Mouse (Mus musculus) lung, embryonic 15.5 days (tissue): Measurements from ENCODE around the gene Abraxas2. TPM values are rescaled to one million over a fixed set of nuclear protein-coding genes. Genes with fewer than 3 reads are reported as not detected.
A peak's percentile ranks its signal among the peaks of the same experiment; 100 is the strongest.

Experiments
- ATAC-seq: fragments of 200-750 bp; cut with Nextera tagmentation; 2 replicates; pipeline ENCODE4 v1.8.0; 2017; ENCODE audit warnings: moderate number of reproducible peaks, borderline replicate concordance; ENCODE audit not compliant: low FRiP score, low TSS enrichment; ENCODE audit errors: extremely low read depth
- H3K27ac ChIP-seq: fragments of 300-500 bp; sonication (generic); 2 replicates; pipeline ENCODE4 v1.5.1; 2015; ENCODE audit warnings: moderate library complexity, mild to moderate bottlenecking, inconsistent platforms
- H3K27me3 ChIP-seq: fragments of 300-500 bp; sonication (generic); 2 replicates; pipeline ENCODE4 v1.6.1; 2015; ENCODE audit warnings: inconsistent platforms
- H3K36me3 ChIP-seq: fragments of 300-500 bp; sonication (generic); 2 replicates; pipeline ENCODE4 v1.6.1; 2015; ENCODE audit warnings: inconsistent platforms
- H3K4me1 ChIP-seq: fragments of 300-500 bp; sonication (generic); 2 replicates; pipeline ENCODE4 v1.6.1; 2015; ENCODE audit warnings: inconsistent platforms
- H3K4me2 ChIP-seq: fragments of 300-500 bp; sonication (generic); 2 replicates; pipeline ENCODE4 v1.6.1; 2015; ENCODE audit warnings: inconsistent platforms, mild to moderate bottlenecking, moderate library complexity
- H3K4me3 ChIP-seq: fragments of 300-500 bp; sonication (generic); 2 replicates; pipeline ENCODE4 v1.5.1; 2015; ENCODE audit warnings: mild to moderate bottlenecking, inconsistent platforms
- H3K9ac ChIP-seq: fragments of 300-500 bp; sonication (generic); 2 replicates; pipeline ENCODE4 v1.6.1; 2015; ENCODE audit warnings: inconsistent platforms
- H3K9me3 ChIP-seq: fragments of 300-500 bp; sonication (generic); 2 replicates; pipeline ENCODE4 v1.6.1; 2016; ENCODE audit warnings: inconsistent platforms
- WGBS: fragments of 180-500 bp; shearing (Covaris S2); methylation state at CpG from one replicate; pipeline ENCODE4 v1.1.7; 2015; 5-methylcytosine and 5-hydroxymethylcytosine counted together
- polyA plus RNA-seq: library from polyadenylated mRNA; unstranded; fragments of >200 nt; fragmentation: Nextera tagmentation; extraction: Ambion mirVana; gene quantifications from 2 replicates; pipeline ENCODE4 v1.2.1, GENCODE M21; 2015

The Abraxas2 gene
- polyA plus RNA-seq, 1 experiment from 2014 or later: 34.0 TPM

GRCm38 (mm10) chr7:132921971-132922370, 62.9 kb downstream of the Abraxas2 start:
- H3K36me3 ChIP-seq: no peaks in the 10 kb centered on the region
- H3K4me3 ChIP-seq: no peak overlapping the region
- no peak overlapping the region for H3K9ac ChIP-seq
- no peak overlapping the region for H3K4me2 ChIP-seq
- H3K27ac ChIP-seq: no peak overlapping the region
- WGBS: 28% methylated on average over 3 of the region's 3 CpGs
- no peaks in the 10 kb centered on the region for H3K9me3 ChIP-seq
- ATAC-seq: no peak
- H3K27me3 ChIP-seq: no peaks in the 10 kb centered on the region
- H3K4me1 ChIP-seq: no peaks in the 10 kb centered on the region

GRCm38 (mm10) chr7:132925227-132925626, 66.2 kb downstream of the Abraxas2 start:
- no peak overlapping the region for H3K4me3 ChIP-seq
- H3K9ac ChIP-seq: no peak overlapping the region
- peaks cover 2% of the 10 kb centered on the region; the same call in 1 of the 2 replicates for H3K4me1 ChIP-seq
- H3K36me3 ChIP-seq: no peaks in the 10 kb centered on the region
- no peaks in the 10 kb centered on the region for H3K9me3 ChIP-seq
- H3K27ac ChIP-seq: no peak overlapping the region
- H3K4me2 ChIP-seq: no peak overlapping the region
- no peaks in the 10 kb centered on the region for H3K27me3 ChIP-seq
- ATAC-seq: no peak
- 66% methylated on average over 2 of the region's 2 CpGs for WGBS

DNA sequence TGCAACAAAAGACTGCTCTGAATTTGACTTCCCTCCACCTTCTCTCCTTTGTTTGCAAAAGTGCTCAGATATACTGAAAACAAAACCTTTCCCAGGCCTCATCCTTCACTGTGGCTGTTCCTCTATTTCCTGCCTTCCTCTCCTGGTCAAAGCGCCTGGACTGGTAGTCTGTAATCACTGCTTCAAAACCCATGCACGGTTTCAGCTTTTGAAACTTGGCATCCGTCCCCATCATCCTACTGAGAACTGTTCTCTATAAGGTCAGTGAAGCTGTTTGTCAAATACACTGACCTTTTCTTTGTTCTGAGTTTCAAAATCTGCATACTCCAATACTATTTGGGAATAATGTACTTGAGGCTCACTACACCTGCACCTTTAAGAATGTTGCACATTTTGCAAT, 68.2 kb downstream of the Abraxas2 start:
- H3K27me3 ChIP-seq: no peaks in the 10 kb centered on the region
- ATAC-seq: no peak
- 52% methylated on average over 3 of the region's 3 CpGs for WGBS
- no peak overlapping the region for H3K4me3 ChIP-seq
- H3K4me2 ChIP-seq: no peak overlapping the region
- peaks cover 4% of the 10 kb centered on the region; the same call in 1 of the 2 replicates for H3K4me1 ChIP-seq
- no peaks in the 10 kb centered on the region for H3K9me3 ChIP-seq
- H3K36me3 ChIP-seq: no peaks in the 10 kb centered on the region
- H3K9ac ChIP-seq: no peak overlapping the region
- no peak overlapping the region for H3K27ac ChIP-seq

DNA sequence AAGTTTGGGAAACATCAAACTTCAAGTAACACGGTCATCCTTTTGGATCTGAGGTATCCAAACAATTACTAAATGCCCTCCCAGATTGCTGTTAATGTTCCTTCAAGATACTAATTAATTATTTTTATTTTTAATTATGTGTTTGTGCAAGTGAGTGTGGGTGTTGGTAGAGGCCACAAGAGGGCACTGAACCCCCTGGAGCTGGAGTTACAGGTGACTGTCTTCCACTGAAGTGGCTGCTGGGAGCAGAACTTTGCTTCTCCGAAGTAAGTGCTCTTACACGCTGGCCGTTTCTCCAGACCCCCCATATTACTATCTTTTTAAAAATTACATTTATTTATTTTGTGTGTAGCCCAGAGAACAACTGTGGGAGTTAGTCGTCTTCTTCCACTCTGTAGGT, 71.0 kb downstream of the Abraxas2 start:
- no peaks in the 10 kb centered on the region for H3K9me3 ChIP-seq
- H3K4me2 ChIP-seq: peak overlapping the region; percentile 64
- ATAC-seq: no peak
- peak overlapping the region; percentile 88 for H3K4me3 ChIP-seq
- no peaks in the 10 kb centered on the region for H3K27me3 ChIP-seq
- 80% methylated on average over 5 of the region's 5 CpGs for WGBS
- H3K9ac ChIP-seq: peak overlapping the region; percentile 87; the same call in 1 of the 2 replicates
- no peak overlapping the region for H3K27ac ChIP-seq
- H3K36me3 ChIP-seq: no peaks in the 10 kb centered on the region
- H3K4me1 ChIP-seq: peaks cover 11% of the 10 kb centered on the region

DNA sequence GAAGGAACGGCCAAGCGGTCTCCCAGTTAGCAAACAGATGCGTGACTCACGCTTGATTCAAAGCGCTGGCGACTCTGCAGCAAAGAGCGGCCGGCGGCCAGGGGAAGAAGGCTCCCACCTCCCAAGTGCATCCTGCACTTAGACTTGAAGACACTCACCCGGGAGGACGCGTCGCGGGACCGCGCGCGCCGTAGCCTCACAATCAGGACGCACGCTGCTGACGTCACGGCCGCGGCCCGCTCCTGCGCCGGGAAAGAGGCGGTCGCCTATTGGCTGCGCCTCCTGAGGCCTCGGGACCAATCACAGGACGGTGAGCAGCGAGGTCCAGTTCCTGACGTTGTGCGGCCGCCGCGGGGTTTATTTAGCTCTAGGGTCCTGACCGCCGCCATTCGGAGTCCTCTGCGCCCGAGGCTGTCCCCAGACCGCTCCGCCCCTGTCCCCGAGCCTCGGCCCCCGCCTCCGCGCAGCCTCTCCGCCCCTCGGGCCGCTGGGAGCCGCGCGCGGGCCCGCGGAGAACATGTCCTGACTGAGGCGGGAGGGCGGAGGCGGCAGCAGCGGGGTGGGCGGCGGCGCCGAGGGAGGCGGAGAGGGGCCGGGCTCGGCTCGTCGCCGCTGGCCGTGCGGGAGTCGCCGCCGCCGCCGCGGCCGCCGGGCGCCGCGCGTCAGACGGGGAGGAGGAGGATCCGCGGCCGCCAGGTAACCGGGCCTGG, 72.0 kb downstream of the Abraxas2 start, which contains the start of gene Zranb1:
Gene Zranb1, plus strand, starts transcription at position 293 of the 710 bp plus-strand sequence.
- Histone ChIP-seq H3K4me3 (peak within 1 kb of the TSS; percentile 88), H3K27me3 (no peaks in the 10 kb centered on the region), H3K9ac (peak within 1 kb of the TSS; percentile 87), H3K36me3 (no peaks in the 10 kb centered on the region), H3K4me1 (peaks cover 11% of the 10 kb centered on the region), H3K9me3 (no peaks in the 10 kb centered on the region), H3K27ac (peak within 1 kb of the TSS; percentile 98), H3K4me2 (peak within 1 kb of the TSS; percentile 70)
- 2% methylated on average over 77 of the region's 93 CpGs for WGBS
- peak; percentile 100 for ATAC-seq

DNA sequence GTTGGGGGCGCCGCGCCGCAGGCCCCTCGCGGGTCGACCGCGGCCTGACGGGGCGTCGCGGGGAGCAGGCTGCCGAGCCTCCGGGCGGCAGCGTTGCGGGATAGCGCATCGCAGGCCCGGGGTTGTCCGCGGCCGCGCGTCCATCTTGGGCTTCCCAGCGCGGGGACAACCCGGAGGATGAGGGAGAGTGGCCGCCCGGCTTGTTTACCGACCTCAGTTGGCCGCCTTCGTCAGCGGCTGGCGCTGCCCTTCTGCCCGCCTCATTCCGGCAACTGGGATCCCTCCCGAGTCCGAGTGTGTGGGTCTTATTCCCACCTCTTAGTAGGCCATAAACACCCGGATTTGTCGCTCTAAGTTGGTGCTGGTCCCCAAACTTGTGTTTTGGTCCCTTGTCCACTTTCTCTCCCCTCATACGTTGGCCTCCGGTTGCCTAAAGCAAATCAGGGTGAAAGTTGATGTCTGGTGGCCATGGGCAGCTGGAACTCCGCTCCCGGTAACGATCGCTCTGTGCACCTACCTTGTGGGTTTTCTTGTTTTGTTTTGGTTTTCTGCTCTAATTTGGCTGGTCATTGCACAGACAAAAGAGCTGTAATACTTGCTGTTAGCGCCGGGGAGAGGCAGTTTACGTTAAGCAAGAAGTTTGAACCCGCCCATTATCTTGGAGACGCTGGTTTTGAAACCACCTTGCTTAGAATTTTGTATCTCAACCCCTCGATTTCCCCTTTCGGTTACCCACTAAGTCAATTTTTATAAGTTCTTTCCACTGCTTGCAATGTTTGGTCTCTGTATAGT, 72.7 kb downstream of the Abraxas2 start:
- peak overlapping the region; percentile 70 for H3K4me2 ChIP-seq
- peak overlapping the region; percentile 88 for H3K4me3 ChIP-seq
- peak overlapping the region; percentile 87 for H3K9ac ChIP-seq
- H3K4me1 ChIP-seq: peaks cover 11% of the 10 kb centered on the region
- H3K9me3 ChIP-seq: no peaks in the 10 kb centered on the region
- no peak for ATAC-seq
- no peaks in the 10 kb centered on the region for H3K27me3 ChIP-seq
- WGBS: under 1% methylated on average over 54 of the region's 55 CpGs
- peak overlapping the region; percentile 98 for H3K27ac ChIP-seq
- H3K36me3 ChIP-seq: no peaks in the 10 kb centered on the region

DNA sequence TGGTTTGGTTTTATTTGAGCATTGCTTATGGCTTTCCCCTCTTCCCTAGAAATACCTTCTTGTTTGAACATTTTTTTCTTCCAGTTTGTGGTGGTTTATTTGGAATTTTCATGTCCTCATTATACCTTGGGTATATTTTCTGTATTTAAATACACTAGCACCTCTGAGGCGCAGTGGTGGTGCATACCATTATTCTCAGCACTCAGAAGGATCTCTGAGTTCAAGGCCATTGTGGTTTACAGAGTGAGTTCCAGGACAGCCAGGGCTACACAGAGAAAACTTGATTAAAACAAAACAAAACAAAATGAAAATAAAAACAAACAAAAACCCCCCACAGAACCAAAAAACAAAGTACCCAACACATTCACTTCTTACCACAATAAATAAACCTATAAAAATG, 74.3 kb downstream of the Abraxas2 start:
- no peak overlapping the region for H3K27ac ChIP-seq
- H3K27me3 ChIP-seq: no peaks in the 10 kb centered on the region
- ATAC-seq: no peak
- no peak overlapping the region for H3K4me3 ChIP-seq
- H3K4me2 ChIP-seq: no peak overlapping the region
- H3K4me1 ChIP-seq: peaks cover 11% of the 10 kb centered on the region
- H3K36me3 ChIP-seq: no peaks in the 10 kb centered on the region
- WGBS: 68% methylated on average over 1 of the region's 1 CpGs
- no peaks in the 10 kb centered on the region for H3K9me3 ChIP-seq
- no peak overlapping the region for H3K9ac ChIP-seq

Other genes with a start within 250 kb of the Abraxas2 start
- gene Lhpp, start 248.6 kb upstream of the Abraxas2 start, polyA plus RNA-seq: 19.1 and 20.8 TPM in 2 replicates
- 25.9 and 33.8 TPM in 2 replicates for gene Fam53b, start 45.3 kb upstream of the Abraxas2 start, polyA plus RNA-seq
- 59.6 and 61.7 TPM in 2 replicates for gene Eef1akmt2, start 6.6 kb upstream of the Abraxas2 start, polyA plus RNA-seq
- 10.8 and 11.9 TPM in 2 replicates for gene Zranb1, start 71.9 kb downstream of the Abraxas2 start, polyA plus RNA-seq